Mouse (Mus musculus): ENCODE results near the gene Gm2a.

GRCm38 (mm10) chr11:55134871-55135270, 37.0 kb downstream of the Gm2a start:
- TF ChIP-seq CTCF (IDR thresholded peaks at IDR 0.05; ENCODE audit: insufficient read depth, low read length) (no peak), POLR2A (IDR thresholded peaks at IDR 0.05; ENCODE audit: borderline replicate concordance, extremely low read depth, low read depth, low read length) (no peak)
